Mouse (Mus musculus): Measurements from ENCODE around the gene Gm28048. TPM values are rescaled to one million over a fixed set of nuclear protein-coding genes. Genes with fewer than 3 reads are reported as not detected.

Gm28048 gene
- total RNA-seq, 2 experiments from 2014 or later = 1.7 to 2.3 TPM

- DNase-seq (ENCODE audit: low spot score) = no peak
Measured at GRCm38 (mm10) chr11:22952668-22953067, 29.2 kb downstream of the Gm28048 start.

GRCm38 (mm10) chr11:22950131-22950530 is 31.8 kb downstream of the Gm28048 start:
- DNase-seq (ENCODE audit: low spot score) = no peak

- DNase-seq (ENCODE audit: low spot score) = no peak
Measured at GRCm38 (mm10) chr11:22949101-22949500, 32.8 kb downstream of the Gm28048 start.

DNA sequence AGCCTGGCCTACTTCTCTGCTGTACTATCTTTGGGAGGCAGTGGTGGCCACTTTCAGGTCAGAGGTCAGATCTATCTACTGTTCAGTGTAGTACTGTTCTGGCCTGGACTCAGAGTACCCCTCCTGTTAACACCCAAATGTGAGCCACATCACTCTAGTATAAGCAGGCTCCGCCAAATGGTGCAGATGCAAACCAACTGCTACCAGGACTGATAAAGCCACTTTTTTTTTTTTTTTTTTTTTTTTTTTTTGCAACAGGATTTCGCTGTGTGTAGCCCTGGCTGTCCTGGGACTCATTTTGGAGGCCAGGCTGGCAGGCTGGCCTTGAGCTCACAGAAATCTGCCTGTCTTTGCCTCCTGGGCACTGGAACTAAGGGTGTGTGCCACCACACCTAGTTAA is 42.9 kb downstream of the Gm28048 start:
- no peak for DNase-seq (ENCODE audit: low spot score)

DNA sequence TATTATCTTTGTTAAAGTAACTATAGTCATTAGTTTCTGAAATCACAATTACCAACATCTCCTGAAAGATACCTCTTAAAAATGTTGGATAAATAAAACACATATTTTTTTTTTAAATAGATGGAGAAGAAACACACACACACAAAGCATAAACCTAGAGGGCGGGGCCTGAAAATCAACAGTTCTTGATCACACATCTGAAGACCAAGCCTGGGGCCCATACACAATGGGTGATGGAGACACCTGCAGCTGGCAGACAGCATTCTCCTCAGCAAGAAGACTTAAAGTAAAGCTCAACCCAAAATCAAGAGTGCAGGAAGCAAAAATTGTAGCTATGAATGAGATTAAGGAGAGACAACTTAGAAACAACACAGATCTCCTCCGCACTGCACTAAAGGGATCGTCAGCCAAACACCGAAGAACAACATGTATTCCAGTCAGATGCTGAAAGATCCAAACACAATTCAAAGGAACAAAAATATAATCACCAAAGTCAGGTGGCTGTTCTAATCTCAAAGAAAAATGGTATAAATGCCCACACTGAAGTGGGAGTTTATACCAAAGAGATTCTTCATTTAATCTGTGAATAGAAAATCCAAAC is 44.1 kb downstream of the Gm28048 start:
- DNase-seq (ENCODE audit: low spot score) = no peak

DNA sequence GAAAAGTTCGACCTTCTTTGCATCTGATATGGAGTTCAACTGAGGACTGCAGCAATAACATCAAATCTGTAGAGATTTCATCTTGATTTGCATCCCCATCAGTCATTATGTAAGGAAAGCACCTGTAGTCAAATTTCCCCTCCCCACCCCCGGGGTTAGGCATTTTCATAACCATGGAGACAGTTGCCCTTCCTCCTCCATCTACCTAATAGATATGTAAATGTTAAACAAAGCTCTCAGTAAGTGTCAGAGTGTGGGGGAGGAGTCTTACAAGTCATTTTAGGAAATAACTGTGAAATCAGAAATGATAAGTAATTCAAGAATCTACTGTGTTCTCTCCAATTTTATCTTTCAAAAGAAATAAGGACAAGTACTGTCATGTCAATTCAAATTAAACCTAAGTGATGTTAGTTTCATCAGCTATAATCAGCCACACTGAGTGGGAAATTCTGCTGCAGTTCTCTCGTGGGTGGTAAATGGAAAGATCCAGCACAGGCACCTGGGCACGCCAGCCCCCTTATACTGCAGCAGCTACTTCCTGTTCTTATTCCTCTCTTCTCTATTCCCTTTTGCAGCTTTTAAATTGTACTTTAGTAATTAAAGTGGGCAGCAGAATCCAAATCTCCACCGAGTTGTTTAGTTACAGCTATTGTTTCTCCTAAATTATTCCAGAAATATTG is 45.3 kb downstream of the Gm28048 start:
- no peak for DNase-seq (ENCODE audit: low spot score)

DNA sequence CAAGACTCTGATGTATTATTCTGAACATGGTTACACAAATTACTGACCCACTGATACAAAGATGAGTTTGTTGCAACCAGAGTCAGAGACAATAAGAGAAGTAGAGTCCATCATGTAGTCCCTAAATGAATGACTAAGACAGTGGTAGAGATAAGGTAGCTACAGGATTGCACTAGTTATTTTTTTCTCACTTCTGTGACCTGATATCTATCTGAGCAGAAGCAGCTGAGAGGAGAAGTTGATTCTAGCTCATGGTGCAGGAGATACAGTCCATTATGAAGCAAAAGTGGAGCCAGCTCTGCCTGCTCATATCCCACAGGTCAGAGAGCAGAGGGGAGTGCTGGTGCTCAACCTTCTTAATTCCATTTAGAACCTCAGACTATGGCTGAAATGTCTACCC is 49.7 kb downstream of the Gm28048 start:
- no peak for DNase-seq (ENCODE audit: low spot score)

DNA sequence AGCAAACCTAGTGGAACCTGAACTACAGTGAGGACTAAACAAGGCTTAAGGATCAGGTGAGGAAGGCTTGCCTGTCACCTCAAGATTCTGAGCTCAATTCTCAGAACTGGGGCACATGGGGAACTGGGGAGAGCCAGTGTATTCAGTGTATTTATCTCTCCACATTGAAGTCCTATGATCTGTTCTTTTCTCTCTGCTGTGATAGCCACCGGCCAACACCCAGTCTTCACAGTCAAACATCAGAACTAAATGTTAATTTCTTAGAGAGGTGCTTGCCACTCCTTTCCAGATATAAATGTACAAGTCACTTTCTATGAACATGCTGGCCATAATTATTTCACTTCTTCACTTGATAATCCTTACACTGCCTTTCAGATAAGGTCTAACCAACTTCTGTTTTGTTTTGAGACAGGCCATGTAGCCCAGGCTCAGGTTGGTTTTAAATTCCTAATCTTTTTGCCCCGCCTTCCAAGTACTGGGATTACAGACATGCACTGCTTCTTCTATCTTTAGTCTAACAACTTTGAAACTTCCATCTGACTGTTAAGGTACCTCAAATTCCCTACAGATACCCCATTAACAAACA is 50.5 kb downstream of the Gm28048 start:
- no peak for DNase-seq (ENCODE audit: low spot score)

- DNase-seq (ENCODE audit: low spot score) = no peak
Measured at GRCm38 (mm10) chr11:22930129-22930528, 51.8 kb downstream of the Gm28048 start.

- DNase-seq (ENCODE audit: low spot score) = no peak
Measured at GRCm38 (mm10) chr11:22928586-22929169, 53.2 kb downstream of the Gm28048 start.

- DNase-seq (ENCODE audit: low spot score) = no peak
Measured at GRCm38 (mm10) chr11:22923606-22924005, 58.3 kb downstream of the Gm28048 start.

- no peak for DNase-seq (ENCODE audit: low spot score)
Measured at GRCm38 (mm10) chr11:22922546-22922945, 59.3 kb downstream of the Gm28048 start.

DNA sequence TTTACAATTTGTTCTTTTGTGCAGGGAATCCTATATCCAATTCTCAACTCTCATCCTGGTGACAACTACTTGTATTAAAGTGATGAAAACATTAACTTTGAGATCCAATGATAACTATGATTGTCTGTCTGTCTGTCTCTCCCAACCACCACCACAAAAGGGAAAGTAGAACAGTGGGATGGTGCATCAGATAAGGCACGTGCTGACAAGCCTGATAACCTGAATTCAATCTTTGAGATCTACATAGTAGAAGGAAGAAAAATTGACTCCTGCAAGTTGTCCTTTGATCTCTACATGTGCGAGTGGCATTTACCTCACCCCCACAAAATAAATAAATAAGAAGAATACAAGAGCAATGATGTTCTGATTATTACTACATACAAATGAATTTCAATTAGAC is 62.6 kb downstream of the Gm28048 start:
- no peak for DNase-seq (ENCODE audit: low spot score)

GRCm38 (mm10) chr11:22917786-22918185 is 64.1 kb downstream of the Gm28048 start:
- no peak for DNase-seq (ENCODE audit: low spot score)

- no peak for DNase-seq (ENCODE audit: low spot score)
Measured at GRCm38 (mm10) chr11:22913744-22914143, 68.1 kb downstream of the Gm28048 start.

- DNase-seq (ENCODE audit: low spot score) = no peak
Measured at GRCm38 (mm10) chr11:22911831-22912230, 70.1 kb downstream of the Gm28048 start.

GRCm38 (mm10) chr11:22906453-22906865 is 75.4 kb downstream of the Gm28048 start:
- no peak for DNase-seq (ENCODE audit: low spot score)

GRCm38 (mm10) chr11:22902923-22903322 is 79.0 kb downstream of the Gm28048 start:
- no peak for DNase-seq (ENCODE audit: low spot score)

- DNase-seq (ENCODE audit: low spot score) = no peak
Measured at GRCm38 (mm10) chr11:22900041-22900440, 81.8 kb downstream of the Gm28048 start.

- no peak for DNase-seq (ENCODE audit: low spot score)
Measured at GRCm38 (mm10) chr11:22897642-22898041, 84.2 kb downstream of the Gm28048 start.

- no peak for DNase-seq (ENCODE audit: low spot score)
Measured at GRCm38 (mm10) chr11:22897127-22897526, 84.8 kb downstream of the Gm28048 start.

DNA sequence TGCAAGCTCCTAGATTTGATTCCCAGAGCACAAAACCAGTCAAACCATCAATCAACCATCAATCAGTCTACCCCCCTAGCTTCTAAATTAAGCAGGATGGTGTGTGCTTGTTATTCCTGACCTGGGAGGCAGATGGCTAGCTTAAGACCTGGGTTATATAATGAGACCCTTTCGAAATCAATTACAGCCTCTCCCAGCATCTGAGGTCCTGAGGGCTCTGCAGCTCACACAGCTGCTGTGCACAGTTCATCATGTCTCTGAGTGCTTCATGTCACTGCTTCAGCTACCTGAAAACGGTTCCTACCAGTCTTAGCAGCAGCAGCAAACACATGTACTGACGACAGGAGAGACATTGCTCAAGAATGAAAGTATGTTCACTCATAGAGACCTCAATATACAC is 88.8 kb downstream of the Gm28048 start:
- DNase-seq (ENCODE audit: low spot score) = no peak

GRCm38 (mm10) chr11:22892466-22892865 is 89.4 kb downstream of the Gm28048 start:
- no peak for DNase-seq (ENCODE audit: low spot score)

All from gastrocnemius, adult 18-20 months (tissue).